Mouse (Mus musculus): ENCODE measurements around the gene Rsrc2. TPM values are rescaled to one million over a fixed set of nuclear protein-coding genes. Genes with fewer than 3 reads are reported as not detected.
"Not testable (repeated sequence)": the region's sequence is repeated elsewhere in the genome, so short reads cannot be mapped to it uniquely, and the experiment has no call there.

The Rsrc2 gene
- polyA plus RNA-seq, 1 experiment from 2014 or later: 106 TPM

- peak; percentile 7 for DNase-seq (ENCODE audit: low spot score)
- Histone ChIP-seq H3K4me1 (ENCODE audit: control insufficient read depth, insufficient read depth, low read length) (peaks cover 16% of the 10 kb centered on the region), H3K4me3 (ENCODE audit: low read depth, low read length) (peak overlapping the region; percentile 73), H3K27ac (replicated peaks; ENCODE audit: low read depth, low read length) (peak overlapping the region; percentile 98), H3K9me3 (ENCODE audit: control insufficient read depth, low read length) (no peaks in the 10 kb centered on the region), H3K4me2 (ENCODE audit: low read depth, low read length) (peak overlapping the region; percentile 89), H3K27me3 (replicated peaks; ENCODE audit: control insufficient read depth, insufficient read depth, low read length) (no peaks in the 10 kb centered on the region), H3K36me3 (ENCODE audit: control insufficient read depth, insufficient read depth, low read length) (peaks cover 24% of the 10 kb centered on the region), H3K9ac (ENCODE audit: low read depth, low read length) (peak overlapping the region; percentile 80)
- under 1% methylated on average over 18 of the region's 18 CpGs for WGBS
- peak; percentile 3; the same call in 1 of the 2 replicates for ATAC-seq (ENCODE audit: low read depth)
Measured at GRCm38 (mm10) chr5:123748339-123749064, 712 bp downstream of the Rsrc2 start.

GRCm38 (mm10) chr5:123747604-123748003 is 1.6 kb downstream of the Rsrc2 start:
- Histone ChIP-seq H3K4me1 (ENCODE audit: control insufficient read depth, insufficient read depth, low read length) (peaks cover 16% of the 10 kb centered on the region), H3K4me2 (ENCODE audit: low read depth, low read length) (peak overlapping the region; percentile 89), H3K9ac (ENCODE audit: low read depth, low read length) (peak overlapping the region; percentile 80), H3K27me3 (replicated peaks; ENCODE audit: control insufficient read depth, insufficient read depth, low read length) (no peaks in the 10 kb centered on the region), H3K36me3 (ENCODE audit: control insufficient read depth, insufficient read depth, low read length) (peaks cover 32% of the 10 kb centered on the region), H3K4me3 (ENCODE audit: low read depth, low read length) (peak overlapping the region; percentile 73), H3K27ac (replicated peaks; ENCODE audit: low read depth, low read length) (no peak overlapping the region), H3K9me3 (ENCODE audit: control insufficient read depth, low read length) (no peaks in the 10 kb centered on the region)
- no peak for ATAC-seq (ENCODE audit: low read depth)
- 23% methylated on average over 7 of the region's 7 CpGs for WGBS
- DNase-seq (ENCODE audit: low spot score): peak; percentile 66

GRCm38 (mm10) chr5:123746253-123746652 is 3.0 kb downstream of the Rsrc2 start:
- DNase-seq (ENCODE audit: low spot score): peak; percentile 9
- H3K4me3 ChIP-seq (ENCODE audit: low read depth, low read length): peak overlapping the region; percentile 73
- H3K4me2 ChIP-seq (ENCODE audit: low read depth, low read length): peak overlapping the region; percentile 89
- no peaks in the 10 kb centered on the region for H3K27me3 ChIP-seq (replicated peaks; ENCODE audit: control insufficient read depth, insufficient read depth, low read length)
- no peak overlapping the region for H3K27ac ChIP-seq (replicated peaks; ENCODE audit: low read depth, low read length)
- H3K9me3 ChIP-seq (ENCODE audit: control insufficient read depth, low read length): no peaks in the 10 kb centered on the region
- H3K4me1 ChIP-seq (ENCODE audit: control insufficient read depth, insufficient read depth, low read length): peaks cover 16% of the 10 kb centered on the region
- ATAC-seq (ENCODE audit: low read depth): no peak
- peak overlapping the region; percentile 80; the same call in 1 of the 2 replicates for H3K9ac ChIP-seq (ENCODE audit: low read depth, low read length)
- H3K36me3 ChIP-seq (ENCODE audit: control insufficient read depth, insufficient read depth, low read length): peaks cover 41% of the 10 kb centered on the region

- WGBS: 84% methylated on average over 2 of the region's 2 CpGs
Measured at GRCm38 (mm10) chr5:123744358-123744757, 4.9 kb downstream of the Rsrc2 start.

GRCm38 (mm10) chr5:123730981-123731380 is 18.2 kb downstream of the Rsrc2 start:
- DNase-seq (ENCODE audit: low spot score) (no peak), ATAC-seq (ENCODE audit: low read depth) (no peak)
- Histone ChIP-seq H3K27me3 (replicated peaks; ENCODE audit: control insufficient read depth, insufficient read depth, low read length) (no peaks in the 10 kb centered on the region), H3K4me3 (ENCODE audit: low read depth, low read length) (no peak overlapping the region), H3K36me3 (ENCODE audit: control insufficient read depth, insufficient read depth, low read length) (peaks cover 87% of the 10 kb centered on the region), H3K27ac (replicated peaks; ENCODE audit: low read depth, low read length) (no peak overlapping the region), H3K4me2 (ENCODE audit: low read depth, low read length) (no peak overlapping the region), H3K4me1 (ENCODE audit: control insufficient read depth, insufficient read depth, low read length) (no peaks in the 10 kb centered on the region), H3K9ac (ENCODE audit: low read depth, low read length) (no peak overlapping the region), H3K9me3 (ENCODE audit: control insufficient read depth, low read length) (no peaks in the 10 kb centered on the region)
- 92% methylated on average over 2 of the region's 2 CpGs for WGBS

More at GRCm38 (mm10) chr5:123744358-123744757, 4.9 kb downstream of the Rsrc2 start:
- Histone ChIP-seq H3K4me1 (ENCODE audit: control insufficient read depth, insufficient read depth, low read length) (peaks cover 16% of the 10 kb centered on the region), H3K27me3 (replicated peaks; ENCODE audit: control insufficient read depth, insufficient read depth, low read length) (no peaks in the 10 kb centered on the region), H3K9ac (ENCODE audit: low read depth, low read length) (no peak overlapping the region), H3K9me3 (ENCODE audit: control insufficient read depth, low read length) (no peaks in the 10 kb centered on the region), H3K27ac (replicated peaks; ENCODE audit: low read depth, low read length) (no peak overlapping the region), H3K36me3 (ENCODE audit: control insufficient read depth, insufficient read depth, low read length) (peaks cover 59% of the 10 kb centered on the region), H3K4me3 (ENCODE audit: low read depth, low read length) (no peak overlapping the region), H3K4me2 (ENCODE audit: low read depth, low read length) (no peak overlapping the region)
- ATAC-seq (ENCODE audit: low read depth) (no peak), DNase-seq (ENCODE audit: low spot score) (no peak)

- not testable (repeated sequence) for H3K27ac ChIP-seq (replicated peaks; ENCODE audit: low read depth, low read length); ATAC-seq (ENCODE audit: low read depth); H3K27me3 ChIP-seq (replicated peaks; ENCODE audit: control insufficient read depth, insufficient read depth, low read length); H3K9me3 ChIP-seq (ENCODE audit: control insufficient read depth, low read length); H3K4me1 ChIP-seq (ENCODE audit: control insufficient read depth, insufficient read depth, low read length); H3K4me2 ChIP-seq (ENCODE audit: low read depth, low read length); DNase-seq (ENCODE audit: low spot score); H3K4me3 ChIP-seq (ENCODE audit: low read depth, low read length); H3K9ac ChIP-seq (ENCODE audit: low read depth, low read length)
- WGBS: 90% methylated on average over 7 of the region's 7 CpGs
- peaks cover 18% of the 10 kb centered on the region for H3K36me3 ChIP-seq (ENCODE audit: control insufficient read depth, insufficient read depth, low read length)
Measured at GRCm38 (mm10) chr5:123723816-123724215, 25.4 kb downstream of the Rsrc2 start.

GRCm38 (mm10) chr5:123720328-123721311 is 28.6 kb downstream of the Rsrc2 start, which contains the start of gene Zcchc8:
TSS of gene Zcchc8 (minus strand) at chr5:123721100.
- peak; percentile 100 for ATAC-seq (ENCODE audit: low read depth)
- H3K4me2 ChIP-seq (ENCODE audit: low read depth, low read length): peak within 1 kb of the TSS; percentile 81

GRCm38 (mm10) chr5:123714622-123715021 is 34.6 kb downstream of the Rsrc2 start:
- ATAC-seq (ENCODE audit: low read depth): no peak
- H3K4me1 ChIP-seq (ENCODE audit: control insufficient read depth, insufficient read depth, low read length): peaks cover 12% of the 10 kb centered on the region; the same call in 1 of the 2 replicates
- H3K9me3 ChIP-seq (ENCODE audit: control insufficient read depth, low read length): no peaks in the 10 kb centered on the region
- H3K4me3 ChIP-seq (ENCODE audit: low read depth, low read length): no peak overlapping the region
- no peak overlapping the region for H3K9ac ChIP-seq (ENCODE audit: low read depth, low read length)
- 92% methylated on average over 4 of the region's 4 CpGs for WGBS
- no peak overlapping the region for H3K27ac ChIP-seq (replicated peaks; ENCODE audit: low read depth, low read length)
- no peaks in the 10 kb centered on the region for H3K27me3 ChIP-seq (replicated peaks; ENCODE audit: control insufficient read depth, insufficient read depth, low read length)
- DNase-seq (ENCODE audit: low spot score): no peak
- H3K4me2 ChIP-seq (ENCODE audit: low read depth, low read length): no peak overlapping the region
- H3K36me3 ChIP-seq (ENCODE audit: control insufficient read depth, insufficient read depth, low read length): peaks cover 83% of the 10 kb centered on the region

More at GRCm38 (mm10) chr5:123720328-123721311, 28.6 kb downstream of the Rsrc2 start, which contains the start of gene Zcchc8:
- no peaks in the 10 kb centered on the region for H3K27me3 ChIP-seq (replicated peaks; ENCODE audit: control insufficient read depth, insufficient read depth, low read length)
- H3K4me1 ChIP-seq (ENCODE audit: control insufficient read depth, insufficient read depth, low read length): peaks cover 12% of the 10 kb centered on the region
- H3K9ac ChIP-seq (ENCODE audit: low read depth, low read length): peak within 1 kb of the TSS; percentile 94
- H3K9me3 ChIP-seq (ENCODE audit: control insufficient read depth, low read length): no peaks in the 10 kb centered on the region
- peak within 1 kb of the TSS; percentile 89 for H3K4me3 ChIP-seq (ENCODE audit: low read depth, low read length)
- H3K36me3 ChIP-seq (ENCODE audit: control insufficient read depth, insufficient read depth, low read length): peaks cover 25% of the 10 kb centered on the region
- WGBS: under 1% methylated on average over 57 of the region's 83 CpGs
- peak; percentile 99 for DNase-seq (ENCODE audit: low spot score)
- H3K27ac ChIP-seq (replicated peaks; ENCODE audit: low read depth, low read length): peak within 1 kb of the TSS; percentile 85
